Mouse (Mus musculus): ENCODE measurements around the gene Krt36.

- TF ChIP-seq CTCF (IDR thresholded peaks at IDR 0.05; ENCODE audit: low read depth) (no peak), EP300 (IDR thresholded peaks at IDR 0.05; ENCODE audit: low read depth) (no peak)
Measured at GRCm38 (mm10) chr11:100147566-100148353, 42.3 kb upstream of the Krt36 start.

Data from heart, postnatal 0 days (tissue).